Mouse (Mus musculus): ENCODE data around the gene Msh5. TPM values are rescaled to one million over a fixed set of nuclear protein-coding genes. Genes with fewer than 3 reads are reported as not detected.

Msh5 gene
- polyA plus RNA-seq, 1 experiment from 2014 or later, result 2.2 TPM

Other genes starting within 250 kb of the Msh5 start
- not detected for gene Cyp21a1, start 242.2 kb downstream of the Msh5 start, polyA plus RNA-seq (2017; shearing (Covaris generic))
- 22.8 TPM for gene Stk19, start 209.8 kb downstream of the Msh5 start, polyA plus RNA-seq (2017; shearing (Covaris generic))
- 93.8 TPM for gene Dxo, start 209.7 kb downstream of the Msh5 start, polyA plus RNA-seq (2017; shearing (Covaris generic))
- 117 TPM for gene Skiv2l, start 196.5 kb downstream of the Msh5 start, polyA plus RNA-seq (2017; shearing (Covaris generic))
- gene Nelfe, start 196.4 kb downstream of the Msh5 start, polyA plus RNA-seq (2017; shearing (Covaris generic)), result 34.7 TPM
- gene Cfb, start 184.2 kb downstream of the Msh5 start, polyA plus RNA-seq (2017; shearing (Covaris generic)), result 0.40 TPM
- gene Zbtb12, start 167.3 kb downstream of the Msh5 start, polyA plus RNA-seq (2017; shearing (Covaris generic)), result 0.38 TPM
- gene Gm20547, start 164.7 kb downstream of the Msh5 start, polyA plus RNA-seq (2017; shearing (Covaris generic)), result not detected
- 1.4 TPM for gene C2, start 148.5 kb downstream of the Msh5 start, polyA plus RNA-seq (2017; shearing (Covaris generic))
- gene Ehmt2, start 148.3 kb downstream of the Msh5 start, polyA plus RNA-seq (2017; shearing (Covaris generic)), result 55.0 TPM
- gene Slc44a4, start 132.3 kb downstream of the Msh5 start, polyA plus RNA-seq (2017; shearing (Covaris generic)), result not detected
- gene Neu1, start 115.5 kb downstream of the Msh5 start, polyA plus RNA-seq (2017; shearing (Covaris generic)), result 63.5 TPM
- 1,521 TPM for gene Hspa1b, start 87.5 kb downstream of the Msh5 start, polyA plus RNA-seq (2017; shearing (Covaris generic))
- 90.8 TPM for gene Gm20481, start 76.8 kb downstream of the Msh5 start, polyA plus RNA-seq (2017; shearing (Covaris generic))
- gene Hspa1a, start 74.6 kb downstream of the Msh5 start, polyA plus RNA-seq (2017; shearing (Covaris generic)), result 909 TPM
- not detected for gene Hspa1l, start 74.0 kb downstream of the Msh5 start, polyA plus RNA-seq (2017; shearing (Covaris generic))
- 50.0 TPM for gene Lsm2, start 64.9 kb downstream of the Msh5 start, polyA plus RNA-seq (2017; shearing (Covaris generic))
- gene Vars, start 45.8 kb downstream of the Msh5 start, polyA plus RNA-seq (2017; shearing (Covaris generic)), result 214 TPM
- gene Vwa7, start 30.2 kb downstream of the Msh5 start, polyA plus RNA-seq (2017; shearing (Covaris generic)), result 0.37 TPM
- not detected for gene Sapcd1, start 18.7 kb downstream of the Msh5 start, polyA plus RNA-seq (2017; shearing (Covaris generic))
- 334 TPM for gene Clic1, start 3.2 kb upstream of the Msh5 start, polyA plus RNA-seq (2017; shearing (Covaris generic))
- 0.85 TPM for gene Ddah2, start 12.3 kb upstream of the Msh5 start, polyA plus RNA-seq (2017; shearing (Covaris generic))
- gene Ly6g6c, start 18.6 kb upstream of the Msh5 start, polyA plus RNA-seq (2017; shearing (Covaris generic)), result not detected
- not detected for gene Mpig6b, start 19.4 kb upstream of the Msh5 start, polyA plus RNA-seq (2017; shearing (Covaris generic))
- gene Ly6g6e, start 30.2 kb upstream of the Msh5 start, polyA plus RNA-seq (2017; shearing (Covaris generic)), result not detected
- not detected for gene Ly6g6d, start 31.3 kb upstream of the Msh5 start, polyA plus RNA-seq (2017; shearing (Covaris generic))
- gene Ly6g6f, start 38.9 kb upstream of the Msh5 start, polyA plus RNA-seq (2017; shearing (Covaris generic)), result not detected
- gene Abhd16a, start 42.5 kb upstream of the Msh5 start, polyA plus RNA-seq (2017; shearing (Covaris generic)), result 79.3 TPM
- gene Ly6g5c, start 61.5 kb upstream of the Msh5 start, polyA plus RNA-seq (2017; shearing (Covaris generic)), result not detected
- 1.8 TPM for gene Ly6g5b, start 68.7 kb upstream of the Msh5 start, polyA plus RNA-seq (2017; shearing (Covaris generic))
- gene Gpank1, start 74.7 kb upstream of the Msh5 start, polyA plus RNA-seq (2017; shearing (Covaris generic)), result 65.3 TPM
- gene Csnk2b, start 75.3 kb upstream of the Msh5 start, polyA plus RNA-seq (2017; shearing (Covaris generic)), result 223 TPM
- gene D17H6S53E, start 79.6 kb upstream of the Msh5 start, polyA plus RNA-seq (2017; shearing (Covaris generic)), result 1.7 TPM
- not detected for gene Apom, start 85.3 kb upstream of the Msh5 start, polyA plus RNA-seq (2017; shearing (Covaris generic))
- gene Bag6, start 88.4 kb upstream of the Msh5 start, polyA plus RNA-seq (2017; shearing (Covaris generic)), result 56.5 TPM
- 24.5 TPM for gene Prrc2a, start 118.2 kb upstream of the Msh5 start, polyA plus RNA-seq (2017; shearing (Covaris generic))
- not detected for gene Aif1, start 129.3 kb upstream of the Msh5 start, polyA plus RNA-seq (2017; shearing (Covaris generic))
- gene Lst1, start 141.7 kb upstream of the Msh5 start, polyA plus RNA-seq (2017; shearing (Covaris generic)), result 4.4 TPM
- gene Ltb, start 147.7 kb upstream of the Msh5 start, polyA plus RNA-seq (2017; shearing (Covaris generic)), result 1,113 TPM
- gene Tnf, start 155.3 kb upstream of the Msh5 start, polyA plus RNA-seq (2017; shearing (Covaris generic)), result 156 TPM
- gene Lta, start 158.6 kb upstream of the Msh5 start, polyA plus RNA-seq (2017; shearing (Covaris generic)), result 55.4 TPM
- gene Gm16181, start 174.1 kb upstream of the Msh5 start, polyA plus RNA-seq (2017; shearing (Covaris generic)), result not detected
- gene Atp6v1g2, start 186.9 kb upstream of the Msh5 start, polyA plus RNA-seq (2017; shearing (Covaris generic)), result 4.8 TPM
- gene Nfkbil1, start 189.0 kb upstream of the Msh5 start, polyA plus RNA-seq (2017; shearing (Covaris generic)), result 15.0 TPM
- gene Ddx39b, start 195.0 kb upstream of the Msh5 start, polyA plus RNA-seq (2017; shearing (Covaris generic)), result 149 TPM
- gene H2-D1, start 216.0 kb upstream of the Msh5 start, polyA plus RNA-seq (2017; shearing (Covaris generic)), result 6,702 TPM

Data from effector memory CD4-positive, alpha-beta T cell, adult 7 months (primary cell).